Mouse (Mus musculus) midbrain, embryonic 10.5 days (tissue): ENCODE results near the gene Grin2c. TPM values are rescaled to one million over a fixed set of nuclear protein-coding genes. Genes with fewer than 3 reads are reported as not detected.
A peak's percentile ranks its signal among the peaks of the same experiment; 100 is the strongest.

Experiments used
- DNase-seq: peaks from one replicate; pipeline ENCODE4 v3.0.0-alpha.2; 2017; ENCODE audit warnings: low spot score
- H3K27ac ChIP-seq: fragments of 300-500 bp; sonication (generic); replicated peaks from 2 replicates; pipeline ENCODE4 v1.5.1; 2016; ENCODE audit warnings: mild to moderate bottlenecking
- H3K27me3 ChIP-seq: fragments of 300-500 bp; sonication (generic); 2 replicates; pipeline ENCODE4 v1.6.1; 2016; ENCODE audit warnings: low read depth, mild to moderate bottlenecking; ENCODE audit not compliant: poor library complexity, severe bottlenecking
- H3K36me3 ChIP-seq: fragments of 300-500 bp; sonication (generic); 2 replicates; pipeline ENCODE4 v1.6.1; 2016; ENCODE audit warnings: mild to moderate bottlenecking, moderate library complexity
- H3K4me1 ChIP-seq: fragments of 300-500 bp; sonication (generic); 2 replicates; pipeline ENCODE4 v1.6.1; 2016
- H3K4me3 ChIP-seq: fragments of 300-500 bp; sonication (generic); 2 replicates; pipeline ENCODE4 v1.5.1; 2016; ENCODE audit warnings: mild to moderate bottlenecking, moderate library complexity
- H3K9me3 ChIP-seq: fragments of 300-500 bp; sonication (generic); replicated peaks from 2 replicates; pipeline ENCODE4 v1.6.1; 2016; ENCODE audit warnings: mild to moderate bottlenecking
- WGBS: fragments of 180-500 bp; shearing (Covaris S2); methylation state at CpG from one replicate; pipeline ENCODE4 v1.1.7; 2016; 5-methylcytosine and 5-hydroxymethylcytosine counted together
- polyA plus RNA-seq: library from polyadenylated mRNA; unstranded; fragments of >200 nt; fragmentation: Nextera tagmentation; extraction: Ambion mirVana; gene quantifications from 2 replicates; pipeline ENCODE4 v1.2.1, GENCODE M21; 2016

The Grin2c gene
- polyA plus RNA-seq, result 0.02 and 0.06 TPM in 2 replicates

GRCm38 (mm10) chr11:115267061-115267883, at the start of gene Grin2c:
Gene Grin2c, minus strand, starts transcription at chr11:115267243.
- Histone ChIP-seq H3K9me3 (no peaks in the 10 kb centered on the region), H3K27me3 (peaks cover 87% of the 10 kb centered on the region), H3K36me3 (peaks cover 26% of the 10 kb centered on the region), H3K27ac (no peak within 1 kb of the TSS), H3K4me1 (peaks cover 46% of the 10 kb centered on the region), H3K4me3 (peak within 1 kb of the TSS; percentile 51)
- 8% methylated on average over 36 of the region's 50 CpGs for WGBS
- DNase-seq, result no peak

GRCm38 (mm10) chr11:115314249-115314648, 47.2 kb upstream of the Grin2c start:
- H3K4me1 ChIP-seq, result peaks cover 15% of the 10 kb centered on the region
- no peaks in the 10 kb centered on the region for H3K9me3 ChIP-seq
- no peak for DNase-seq
- no peaks in the 10 kb centered on the region for H3K36me3 ChIP-seq
- H3K27me3 ChIP-seq, result peaks cover 78% of the 10 kb centered on the region
- no peak overlapping the region for H3K4me3 ChIP-seq
- no peak overlapping the region for H3K27ac ChIP-seq
- WGBS, result 50% methylated on average over 2 of the region's 2 CpGs

DNA sequence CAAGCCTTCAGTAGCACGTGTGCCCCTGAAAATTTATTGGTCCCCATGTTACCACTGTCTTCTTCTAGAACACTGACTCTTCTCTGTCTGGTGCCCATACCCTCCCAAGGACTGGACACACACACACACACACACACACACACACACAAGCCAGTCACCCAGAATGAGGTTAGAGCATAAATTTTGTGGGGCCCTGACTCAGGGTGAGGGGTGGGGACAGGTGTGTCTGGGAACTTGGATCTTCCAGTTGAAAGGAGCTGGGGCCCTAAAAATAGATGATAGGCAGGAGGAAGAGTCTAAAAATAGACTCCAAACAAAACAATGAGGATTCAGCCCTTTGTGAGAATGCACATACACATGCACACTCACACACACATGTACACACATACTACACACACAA, 41.7 kb upstream of the Grin2c start:
- H3K4me3 ChIP-seq, result no peak overlapping the region

GRCm38 (mm10) chr11:115306863-115307262, 39.8 kb upstream of the Grin2c start, which contains the start of gene Otop2:
Gene Otop2, plus strand, starts transcription at chr11:115307163.
- Histone ChIP-seq H3K36me3 (no peaks in the 10 kb centered on the region), H3K4me3 (no peak within 1 kb of the TSS), H3K27ac (peak within 1 kb of the TSS; percentile 23; the same call in 1 of the 2 replicates), H3K27me3 (peaks cover 24% of the 10 kb centered on the region), H3K4me1 (peaks cover 9% of the 10 kb centered on the region), H3K9me3 (no peaks in the 10 kb centered on the region)
- WGBS, result 20% methylated on average over 8 of the region's 8 CpGs
- no peak for DNase-seq

More for the DNA sequence above, 41.7 kb upstream of the Grin2c start:
- Histone ChIP-seq H3K9me3 (no peaks in the 10 kb centered on the region), H3K4me1 (peaks cover 9% of the 10 kb centered on the region), H3K27me3 (peaks cover 43% of the 10 kb centered on the region), H3K36me3 (no peaks in the 10 kb centered on the region), H3K27ac (no peak overlapping the region)
- WGBS, result 58% methylated on average over 1 of the region's 1 CpGs
- no peak for DNase-seq

DNA sequence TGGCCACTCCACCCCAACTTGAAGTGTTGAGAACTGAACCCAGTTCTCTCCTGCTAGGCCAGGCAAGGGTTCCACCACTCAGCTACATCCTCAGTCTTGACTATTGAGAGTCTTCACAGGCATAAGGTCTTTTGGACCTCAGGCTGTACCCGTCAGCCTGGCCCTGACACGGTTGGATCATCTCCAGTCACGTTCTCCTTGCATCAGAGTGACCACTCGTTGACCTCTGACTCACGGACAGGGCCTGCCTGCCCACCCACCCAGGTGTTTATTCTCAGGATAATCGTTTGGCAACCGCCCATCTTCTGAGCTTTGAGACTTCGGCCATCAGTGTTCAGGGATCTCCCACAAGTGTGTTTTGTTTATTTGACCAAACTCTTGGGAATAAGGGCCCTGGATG, 36.1 kb upstream of the Grin2c start:
- Histone ChIP-seq H3K27ac (no peak overlapping the region), H3K36me3 (no peaks in the 10 kb centered on the region), H3K27me3 (peaks cover 38% of the 10 kb centered on the region), H3K4me1 (peaks cover 9% of the 10 kb centered on the region), H3K4me3 (no peak overlapping the region), H3K9me3 (peaks cover 5% of the 10 kb centered on the region; the same call in 1 of the 2 replicates)
- WGBS, result 83% methylated on average over 8 of the region's 8 CpGs
- no peak for DNase-seq

DNA sequence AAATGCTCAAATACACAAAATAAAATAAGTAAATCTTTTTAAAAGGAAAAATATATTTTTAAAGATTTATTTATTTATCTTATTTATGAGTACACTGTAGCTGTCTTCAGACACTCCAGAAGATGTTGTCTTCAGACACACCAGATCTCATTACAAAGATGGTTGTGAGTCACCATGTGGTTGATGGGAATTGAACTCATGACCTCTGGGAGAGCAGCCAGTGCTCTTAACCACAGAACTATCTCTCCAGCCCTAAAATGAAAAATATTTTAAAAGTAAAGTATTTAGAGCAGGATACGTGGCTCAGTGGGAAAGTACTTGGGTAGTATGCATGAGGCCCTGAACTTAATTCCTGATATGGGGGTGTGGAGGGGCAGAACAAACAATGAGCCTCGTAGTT, 34.3 kb upstream of the Grin2c start:
- Histone ChIP-seq H3K27ac (no peak overlapping the region), H3K27me3 (peaks cover 43% of the 10 kb centered on the region), H3K36me3 (no peaks in the 10 kb centered on the region), H3K4me3 (no peak overlapping the region), H3K9me3 (peaks cover 5% of the 10 kb centered on the region; the same call in 1 of the 2 replicates), H3K4me1 (peaks cover 16% of the 10 kb centered on the region)
- WGBS, result 91% methylated on average over 2 of the region's 2 CpGs
- no peak for DNase-seq

DNA sequence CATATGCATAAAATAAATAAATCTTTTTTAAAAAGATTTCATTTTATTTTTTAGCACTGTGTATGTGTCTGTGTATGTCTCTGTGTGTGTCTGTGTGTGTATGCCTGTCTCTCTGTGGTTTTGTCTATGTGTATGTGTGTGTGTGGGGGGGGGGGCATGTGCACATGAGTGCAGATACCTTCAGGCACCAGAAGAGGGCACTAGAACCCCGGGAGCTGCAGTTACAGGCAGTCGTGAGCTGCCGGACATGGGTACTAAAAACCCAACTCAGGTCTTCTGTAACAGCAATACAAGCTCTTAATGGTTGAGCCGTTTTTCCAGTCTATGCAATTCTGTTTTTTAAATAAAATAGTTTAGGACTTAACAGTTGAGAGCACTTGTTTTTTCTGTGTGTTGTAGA, 33.7 kb upstream of the Grin2c start:
- H3K4me3 ChIP-seq, result no peak overlapping the region
- H3K9me3 ChIP-seq, result peaks cover 5% of the 10 kb centered on the region; the same call in 1 of the 2 replicates
- no peak for DNase-seq
- H3K27ac ChIP-seq, result no peak overlapping the region
- peaks cover 16% of the 10 kb centered on the region for H3K4me1 ChIP-seq
- 82% methylated on average over 4 of the region's 4 CpGs for WGBS
- peaks cover 43% of the 10 kb centered on the region for H3K27me3 ChIP-seq
- no peaks in the 10 kb centered on the region for H3K36me3 ChIP-seq

DNA sequence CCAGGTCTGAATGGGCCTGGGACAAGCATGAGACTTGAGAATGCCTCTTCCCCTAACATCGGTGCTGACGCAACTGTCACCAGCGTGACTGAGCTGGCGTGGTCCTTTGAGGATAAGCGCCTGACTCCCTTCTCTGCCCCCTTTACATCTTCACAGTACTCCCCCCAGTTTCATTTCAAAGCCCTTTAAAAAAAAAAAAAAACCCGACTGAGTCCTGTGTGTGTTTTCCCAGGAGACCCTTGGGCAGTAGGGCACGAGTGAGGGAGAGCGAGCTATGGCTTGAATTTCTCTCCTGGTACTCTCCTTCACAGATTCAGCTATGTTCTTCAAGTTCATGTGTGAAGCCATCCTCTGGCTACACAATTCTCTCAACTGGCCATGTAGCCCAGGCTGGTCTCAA, 31.1 kb upstream of the Grin2c start:
- Histone ChIP-seq H3K9me3 (peaks cover 5% of the 10 kb centered on the region; the same call in 1 of the 2 replicates), H3K4me3 (no peak overlapping the region), H3K27ac (no peak overlapping the region), H3K4me1 (peaks cover 16% of the 10 kb centered on the region), H3K36me3 (no peaks in the 10 kb centered on the region), H3K27me3 (peaks cover 45% of the 10 kb centered on the region)
- 71% methylated on average over 8 of the region's 8 CpGs for WGBS
- no peak for DNase-seq

- peak; percentile 63 for DNase-seq
- peak within 1 kb of the TSS; percentile 82 for H3K27ac ChIP-seq
- H3K27me3 ChIP-seq, result peaks cover 45% of the 10 kb centered on the region
- H3K4me3 ChIP-seq, result peak within 1 kb of the TSS; percentile 67
- peaks cover 5% of the 10 kb centered on the region; the same call in 1 of the 2 replicates for H3K9me3 ChIP-seq
- H3K4me1 ChIP-seq, result peaks cover 16% of the 10 kb centered on the region
- H3K36me3 ChIP-seq, result no peaks in the 10 kb centered on the region
- WGBS, result under 1% methylated on average over 44 of the region's 44 CpGs
Measured at GRCm38 (mm10) chr11:115297214-115297826, 30.3 kb upstream of the Grin2c start, which contains the start of gene Fads6. Gene Fads6, minus strand, starts transcription at chr11:115297663.

DNA sequence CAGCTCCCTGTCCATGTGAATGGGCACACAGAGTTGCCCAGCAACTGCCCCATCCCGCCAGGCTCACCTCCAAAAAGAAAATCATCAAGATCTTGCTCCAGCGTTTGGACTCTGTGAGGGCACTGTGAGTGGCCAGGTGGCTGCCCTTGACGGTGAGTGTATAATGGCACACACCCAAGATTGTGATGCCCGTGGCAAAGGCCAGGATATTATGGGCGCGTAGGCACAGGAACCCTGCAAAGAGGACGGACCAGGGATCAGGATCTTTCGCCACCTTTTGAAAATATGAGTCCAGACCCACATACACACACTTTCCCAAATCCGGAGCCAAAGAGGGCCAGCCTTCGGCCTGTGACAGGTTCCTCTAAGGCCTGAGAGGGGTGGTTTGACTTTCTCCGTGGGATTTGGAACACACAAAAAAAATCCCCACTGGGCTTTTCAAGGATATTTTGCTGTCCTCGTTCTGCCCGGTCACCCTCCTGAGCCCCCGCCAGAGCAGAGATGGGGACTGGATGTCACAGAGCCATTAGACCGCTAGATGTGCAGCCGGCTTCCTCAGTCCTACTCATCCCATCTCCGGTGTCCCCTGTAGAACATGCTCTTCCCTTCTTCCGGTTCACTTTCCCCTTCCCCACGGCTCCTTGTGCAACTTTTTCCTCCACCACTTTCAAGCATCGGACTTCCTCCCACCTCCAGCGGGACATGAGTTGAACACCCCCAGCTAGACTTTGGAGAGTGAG, 29.6 kb upstream of the Grin2c start:
- H3K9me3 ChIP-seq, result peaks cover 5% of the 10 kb centered on the region; the same call in 1 of the 2 replicates
- no peak for DNase-seq
- peak overlapping the region; percentile 67 for H3K4me3 ChIP-seq
- peaks cover 45% of the 10 kb centered on the region for H3K27me3 ChIP-seq
- peak overlapping the region; percentile 82 for H3K27ac ChIP-seq
- 57% methylated on average over 21 of the region's 21 CpGs for WGBS
- no peaks in the 10 kb centered on the region for H3K36me3 ChIP-seq
- peaks cover 22% of the 10 kb centered on the region for H3K4me1 ChIP-seq

DNA sequence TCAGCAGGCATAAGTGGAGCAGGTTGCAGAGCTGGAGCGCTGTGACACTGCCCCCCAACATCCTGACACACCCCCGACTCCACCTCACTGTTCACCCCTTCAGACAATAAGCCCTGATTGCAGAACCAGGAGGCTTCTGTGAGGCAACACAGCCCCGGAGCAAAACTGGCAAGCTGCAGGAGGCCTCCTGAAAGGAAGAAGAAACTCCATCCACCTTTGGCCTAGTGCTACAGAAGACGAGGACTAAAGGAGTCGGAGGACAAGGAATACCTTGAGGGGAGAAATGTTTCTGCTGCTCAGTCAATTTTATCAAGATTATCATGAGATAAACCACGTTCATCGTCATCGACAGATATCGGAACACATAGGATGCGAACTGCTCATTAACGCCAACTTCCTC, 28.9 kb upstream of the Grin2c start:
- 89% methylated on average over 11 of the region's 11 CpGs for WGBS
- Histone ChIP-seq H3K4me1 (peaks cover 23% of the 10 kb centered on the region), H3K27me3 (peaks cover 45% of the 10 kb centered on the region), H3K9me3 (peaks cover 4% of the 10 kb centered on the region; the same call in 1 of the 2 replicates), H3K27ac (no peak overlapping the region), H3K4me3 (no peak overlapping the region), H3K36me3 (no peaks in the 10 kb centered on the region)
- DNase-seq, result no peak

DNA sequence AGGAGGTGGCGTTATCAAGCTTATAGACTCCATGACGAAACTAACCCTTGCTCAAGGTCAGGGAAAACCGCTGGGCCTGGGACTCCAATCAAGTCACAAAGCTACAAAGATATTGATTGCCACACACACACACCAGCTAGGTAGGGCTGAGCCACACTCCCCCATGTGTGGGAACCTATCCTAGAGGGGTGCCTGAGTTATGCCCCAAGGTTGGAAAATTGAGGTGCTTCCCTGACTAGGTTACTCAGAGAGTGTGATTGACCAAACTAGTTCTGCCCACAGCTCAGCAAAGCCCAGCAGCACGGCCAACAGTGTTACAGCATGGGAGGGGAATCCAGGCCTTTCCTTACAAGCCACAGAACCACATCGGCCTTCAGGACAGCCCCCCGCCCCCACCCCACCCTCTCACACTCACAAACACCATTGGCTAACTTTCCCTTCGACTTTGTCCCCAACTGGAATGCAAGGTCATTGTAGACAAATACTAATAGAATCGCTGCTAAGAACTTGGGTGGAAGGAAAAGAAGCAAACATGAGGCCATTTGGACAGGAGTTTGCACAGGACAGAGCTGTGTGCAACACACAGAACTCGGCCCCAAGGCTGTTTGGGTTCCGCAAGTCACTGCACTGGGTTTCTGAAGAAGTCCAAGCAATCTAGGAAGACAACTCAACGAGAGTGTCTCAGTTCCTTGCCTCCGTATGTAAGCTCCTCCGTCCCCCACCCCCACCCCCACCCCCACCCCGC, 25.8 kb upstream of the Grin2c start:
- Histone ChIP-seq H3K4me1 (peaks cover 20% of the 10 kb centered on the region), H3K27ac (no peak overlapping the region), H3K9me3 (no peaks in the 10 kb centered on the region), H3K27me3 (peaks cover 23% of the 10 kb centered on the region), H3K36me3 (no peaks in the 10 kb centered on the region), H3K4me3 (no peak overlapping the region)
- no peak for DNase-seq
- WGBS, result 69% methylated on average over 14 of the region's 14 CpGs
